15 mouse cellular contexts compared by ENCODE assay signal in genomic region chr10:94611228-94611968, GRCm38 (mm10).
DNase-seq lines count a peak whose midpoint lies in the region; ATAC-seq and TF ChIP-seq lines count a peak whose summit lies in the region.
"Had no signal": no experiment of that assay in that cellular context is flagged by ENCODE, and none has a peak within 500 bp of the region (broad histone marks: within the 10 kb centered on the region; RNA-seq: fewer than 3 reads in every experiment).

No protein-coding gene starts in this region.

- H3K36me3 ChIP-seq in hindbrain, embryonic 14.5 days (replicated peaks; ENCODE audit: control insufficient read depth, insufficient read depth): no peaks in the 10 kb centered on the region
- H3K36me3 ChIP-seq in hindbrain, embryonic 10.5 days: no peaks in the 10 kb centered on the region
- H3K36me3 ChIP-seq in lung, embryonic 14.5 days (ENCODE audit: insufficient read depth): no peaks in the 10 kb centered on the region
- no peaks in the 10 kb centered on the region for H3K36me3 ChIP-seq in forebrain, postnatal 0 days (ENCODE audit: insufficient read depth)
- H3K36me3 ChIP-seq: heart, embryonic 12.5 days; limb, embryonic 15.5 days; liver, embryonic 15.5 days had no signal

- H3K9ac ChIP-seq in hindbrain, embryonic 14.5 days: no peak overlapping the region
- no peak overlapping the region for H3K9ac ChIP-seq in lung, embryonic 14.5 days
- no peak overlapping the region for H3K9ac ChIP-seq in forebrain, postnatal 0 days
- H3K9ac ChIP-seq: heart, embryonic 12.5 days; limb, embryonic 15.5 days; liver, embryonic 15.5 days had no signal

- ATAC-seq in hindbrain, embryonic 14.5 days (ENCODE audit: low FRiP score): no peak
- no peak for ATAC-seq in lung, embryonic 14.5 days (ENCODE audit: insufficient read depth)
- ATAC-seq in forebrain, postnatal 0 days: peak; percentile 45

- no peaks in the 10 kb centered on the region for H3K27me3 ChIP-seq in hindbrain, embryonic 14.5 days (ENCODE audit: control insufficient read depth, insufficient read depth, low read length)
- H3K27me3 ChIP-seq in hindbrain, embryonic 10.5 days (ENCODE audit: insufficient read depth, poor library complexity, severe bottlenecking): peaks cover 8% of the 10 kb centered on the region; the same call in 1 of the 2 replicates
- no peaks in the 10 kb centered on the region for H3K27me3 ChIP-seq in lung, embryonic 14.5 days (ENCODE audit: insufficient read depth, low read length)
- no peaks in the 10 kb centered on the region for H3K27me3 ChIP-seq in forebrain, postnatal 0 days (ENCODE audit: insufficient read depth, low read length)
- H3K27me3 ChIP-seq: heart, embryonic 12.5 days; limb, embryonic 15.5 days; liver, embryonic 15.5 days had no signal

- TF ChIP-seq POLR2A in brain, embryonic 14.5 days (IDR thresholded peaks at IDR 0.05; ENCODE audit: borderline replicate concordance, extremely low read depth, insufficient read depth, insufficient read length, poor library complexity, severe bottlenecking): no peak

- H3K9me3 ChIP-seq in hindbrain, embryonic 14.5 days (ENCODE audit: control insufficient read depth, low read length): no peaks in the 10 kb centered on the region
- H3K9me3 ChIP-seq in hindbrain, embryonic 10.5 days: no peaks in the 10 kb centered on the region
- no peaks in the 10 kb centered on the region for H3K9me3 ChIP-seq in lung, embryonic 14.5 days (ENCODE audit: low read depth, low read length)
- H3K9me3 ChIP-seq in forebrain, postnatal 0 days (ENCODE audit: low read length): no peaks in the 10 kb centered on the region
- H3K9me3 ChIP-seq: heart, embryonic 12.5 days; limb, embryonic 15.5 days; liver, embryonic 15.5 days had no signal

- H3K4me2 ChIP-seq in hindbrain, embryonic 14.5 days (replicated peaks): no peak overlapping the region
- no peak overlapping the region for H3K4me2 ChIP-seq in lung, embryonic 14.5 days
- H3K4me2 ChIP-seq in forebrain, postnatal 0 days (ENCODE audit: low read depth): no peak overlapping the region
- H3K4me2 ChIP-seq: heart, embryonic 12.5 days; limb, embryonic 15.5 days; liver, embryonic 15.5 days had no signal

- peak; percentile 45 for DNase-seq in hindbrain, embryonic 14.5 days (ENCODE audit: low spot score)
- DNase-seq in hindbrain, embryonic 10.5 days (ENCODE audit: low spot score): no peak
- DNase-seq in lung, embryonic 14.5 days: peak; percentile 37
- no peak for DNase-seq in lung, postnatal 25 days (ENCODE audit: low spot score)
- peak; percentile 65 for DNase-seq in brain, embryonic 14.5 days (ENCODE audit: low read depth)
- DNase-seq in forebrain, postnatal 0 days: peak; percentile 76
- DNase-seq in adrenal gland, postnatal 36 days: no peak
- no peak for DNase-seq in Muller cell, postnatal 12 days (ENCODE audit: inconsistent ontology term)
- DNase-seq: adrenal gland, adult 2 months; cerebellum, adult 11 months; kidney, adult 9 months; kidney, postnatal 4 days had no signal

- 51% methylated on average over 13 of the region's 13 CpGs for WGBS in hindbrain, embryonic 14.5 days
- whole genome bisulfite sequencing in hindbrain, embryonic 10.5 days: 75% methylated on average over 13 of the region's 13 CpGs
- WGBS in lung, embryonic 14.5 days: 45% methylated on average over 13 of the region's 13 CpGs
- 46% methylated on average over 13 of the region's 13 CpGs for WGBS in forebrain, postnatal 0 days

- no peak overlapping the region for H3K27ac ChIP-seq in hindbrain, embryonic 14.5 days
- H3K27ac ChIP-seq in hindbrain, embryonic 10.5 days: no peak overlapping the region
- no peak overlapping the region for H3K27ac ChIP-seq in lung, embryonic 14.5 days (ENCODE audit: low read depth)
- H3K27ac ChIP-seq in forebrain, postnatal 0 days (ENCODE audit: low read depth, low read length): 0 out of 2 replicates have a peak overlapping the region, but pooled peaks have one; percentile 16
- H3K27ac ChIP-seq: limb, embryonic 15.5 days; liver, embryonic 15.5 days had no signal

- H3K4me3 ChIP-seq in hindbrain, embryonic 14.5 days (replicated peaks; ENCODE audit: low read length): no peak overlapping the region
- H3K4me3 ChIP-seq in hindbrain, embryonic 10.5 days: no peak overlapping the region
- no peak overlapping the region for H3K4me3 ChIP-seq in lung, embryonic 14.5 days (ENCODE audit: low read depth, low read length)
- H3K4me3 ChIP-seq in forebrain, postnatal 0 days (ENCODE audit: low read depth, low read length): no peak overlapping the region
- H3K4me3 ChIP-seq: heart, embryonic 12.5 days; limb, embryonic 15.5 days; liver, embryonic 15.5 days had no signal

- H3K4me1 ChIP-seq in hindbrain, embryonic 14.5 days (replicated peaks; ENCODE audit: control insufficient read depth, insufficient read depth, low read length): peaks cover 5% of the 10 kb centered on the region; the same call in 1 of the 2 replicates
- peaks cover 3% of the 10 kb centered on the region; the same call in 1 of the 2 replicates for H3K4me1 ChIP-seq in hindbrain, embryonic 10.5 days (replicated peaks)
- no peaks in the 10 kb centered on the region for H3K4me1 ChIP-seq in lung, embryonic 14.5 days (ENCODE audit: insufficient read depth)
- no peaks in the 10 kb centered on the region; the same call in none of the 2 replicates for H3K4me1 ChIP-seq in forebrain, postnatal 0 days (ENCODE audit: insufficient read depth)
- H3K4me1 ChIP-seq: heart, embryonic 12.5 days; limb, embryonic 15.5 days; liver, embryonic 15.5 days had no signal

- no peak for TF ChIP-seq CTCF in lung, embryonic 14.5 days (IDR thresholded peaks at IDR 0.05; ENCODE audit: low read depth)
- TF ChIP-seq CTCF in brain, embryonic 14.5 days (IDR thresholded peaks at IDR 0.05; ENCODE audit: borderline replicate concordance, extremely low read depth, insufficient read depth, insufficient read length): no peak
- no peak for TF ChIP-seq CTCF in forebrain, postnatal 0 days (IDR thresholded peaks at IDR 0.05; ENCODE audit: low read depth)

Comparison
In these comparisons a context has a peak if more than half of its experiments do, and no peak if none do; other contexts are left out.
1. DNase-seq: peak in hindbrain, embryonic 14.5 days (single experiment), lung, embryonic 14.5 days (single experiment), brain, embryonic 14.5 days (single experiment) and forebrain, postnatal 0 days (single experiment); none in hindbrain, embryonic 10.5 days (single experiment), lung, postnatal 25 days (single experiment), adrenal gland, postnatal 36 days (0 of 2) and Muller cell, postnatal 12 days (single experiment).